Mouse (Mus musculus) heart, postnatal 0 days (tissue): ENCODE data around the gene Tagln. TPM values are rescaled to one million over a fixed set of nuclear protein-coding genes. Genes with fewer than 3 reads are reported as not detected.
A peak's percentile ranks its signal among the peaks of the same experiment; 100 is the strongest.

Experiments
- ATAC-seq: fragments of 200-750 bp; cut with Nextera tagmentation; 2 replicates; pipeline ENCODE4 v1.8.0; 2017; ENCODE audit warnings: low read depth, moderate number of reproducible peaks, moderate library complexity; ENCODE audit not compliant: insufficient read depth
- DNase-seq: peaks from one replicate; pipeline ENCODE4 v3.0.0-alpha.2; 2016; ENCODE audit warnings: low spot score
- H3K27ac ChIP-seq: fragments of 300-500 bp; sonication (generic); 2 replicates; pipeline ENCODE4 v1.5.1; 2014; ENCODE audit warnings: low read depth, mild to moderate bottlenecking
- H3K27me3 ChIP-seq: fragments of 300-500 bp; sonication (generic); 2 replicates; pipeline ENCODE4 v1.6.1; 2014; ENCODE audit warnings: low read length, mixed read lengths; ENCODE audit not compliant: control insufficient read depth, insufficient read depth
- H3K36me3 ChIP-seq: fragments of 300-500 bp; sonication (generic); replicated peaks from 2 replicates; pipeline ENCODE4 v1.6.1; 2014; ENCODE audit warnings: low read length, mixed read lengths; ENCODE audit not compliant: control insufficient read depth, insufficient read depth
- H3K4me1 ChIP-seq: fragments of 300-500 bp; sonication (generic); 2 replicates; pipeline ENCODE4 v1.6.1; 2014; ENCODE audit warnings: antibody characterized with exemption; ENCODE audit not compliant: control insufficient read depth, insufficient read depth
- H3K4me2 ChIP-seq: fragments of 300-500 bp; sonication (generic); 2 replicates; pipeline ENCODE4 v1.6.1; 2014; ENCODE audit warnings: low read depth, mild to moderate bottlenecking, low read length, moderate library complexity
- H3K4me3 ChIP-seq: fragments of 300-500 bp; sonication (generic); 2 replicates; pipeline ENCODE4 v1.5.1; 2014; ENCODE audit warnings: low read depth, low read length
- H3K9ac ChIP-seq: fragments of 300-500 bp; sonication (generic); replicated peaks from 2 replicates; pipeline ENCODE4 v1.6.1; 2014; ENCODE audit warnings: low read depth, low read length, mixed read lengths
- H3K9me3 ChIP-seq: fragments of 300-500 bp; sonication (generic); replicated peaks from 2 replicates; pipeline ENCODE4 v1.6.1; 2016; ENCODE audit warnings: low read length; ENCODE audit not compliant: control insufficient read depth
- CTCF ChIP-seq: IDR thresholded peaks from 2 replicates; pipeline ENCODE4 v1.5.1; 2016; ENCODE audit warnings: antibody characterized with exemption, control low read depth, low read depth
- EP300 ChIP-seq: IDR thresholded peaks from 2 replicates; pipeline ENCODE4 v1.6.1; 2016; ENCODE audit warnings: antibody characterized with exemption, low read depth
- WGBS: fragments of 180-500 bp; shearing (Covaris S2); extraction: QIAGEN DNeasy Blood & Tissue Kit; methylation state at CpG from one replicate; pipeline ENCODE4 v1.1.7; 2014; 5-methylcytosine and 5-hydroxymethylcytosine counted together
- polyA plus RNA-seq: library from polyadenylated mRNA; unstranded; fragments of >200 nt; fragmentation: Nextera tagmentation; extraction: Ambion mirVana; gene quantifications from 2 replicates; pipeline ENCODE4 v1.2.1, GENCODE M21; 2015
- total RNA-seq: library from RNA; depleted of rRNA; stranded (reverse); fragments of >200 nt; gene quantifications from 2 replicates; pipeline ENCODE4 v1.2.3, GENCODE M21; 2014; ENCODE audit warnings: low replicate concordance; rRNA removed

Tagln gene
- total RNA-seq = 65.0 and 610 TPM in 2 replicates
- polyA plus RNA-seq = 54.5 and 65.2 TPM in 2 replicates

- peak; percentile 48 for ATAC-seq
- TF ChIP-seq CTCF (no peak), EP300 (no peak)
- H3K4me2 ChIP-seq = peak within 1 kb of the TSS; percentile 53
- no peaks in the 10 kb centered on the region for H3K27me3 ChIP-seq
- no peak for DNase-seq
- H3K4me3 ChIP-seq = peak within 1 kb of the TSS; percentile 31
- WGBS = 8% methylated on average over 21 of the region's 21 CpGs
- peaks cover 23% of the 10 kb centered on the region for H3K36me3 ChIP-seq
- no peak within 1 kb of the TSS; the same call in 1 of the 2 replicates for H3K9ac ChIP-seq
- peak within 1 kb of the TSS; percentile 47 for H3K27ac ChIP-seq
- H3K9me3 ChIP-seq = no peaks in the 10 kb centered on the region
- H3K4me1 ChIP-seq = peaks cover 11% of the 10 kb centered on the region
Observed at GRCm38 (mm10) chr9:45935628-45936210, at the start of gene Tagln. Gene Tagln, minus strand, starts transcription at chr9:45936058.

GRCm38 (mm10) chr9:45985229-45985567, 49.3 kb upstream of the Tagln start:
- peak overlapping the region; percentile 89 for H3K4me2 ChIP-seq
- ATAC-seq (peak; percentile 31; the same call in 1 of the 2 replicates), DNase-seq (peak; percentile 39)
- H3K27me3 ChIP-seq = no peaks in the 10 kb centered on the region
- peaks cover 15% of the 10 kb centered on the region for H3K4me1 ChIP-seq
- H3K4me3 ChIP-seq = peak overlapping the region; percentile 91
- H3K36me3 ChIP-seq = no peaks in the 10 kb centered on the region
- H3K9me3 ChIP-seq = no peaks in the 10 kb centered on the region
- 3% methylated on average over 4 of the region's 4 CpGs for WGBS
- peak overlapping the region; percentile 95 for H3K9ac ChIP-seq
- peak overlapping the region; percentile 92 for H3K27ac ChIP-seq
- TF ChIP-seq CTCF (no peak), EP300 (no peak)

GRCm38 (mm10) chr9:45984409-45985228, 48.8 kb upstream of the Tagln start:
- DNase-seq (peak; percentile 85), ATAC-seq (peak; percentile 91)
- Histone ChIP-seq H3K9ac (peak overlapping the region; percentile 95), H3K4me3 (peak overlapping the region; percentile 91), H3K9me3 (no peaks in the 10 kb centered on the region), H3K27ac (peak overlapping the region; percentile 92), H3K27me3 (no peaks in the 10 kb centered on the region), H3K36me3 (no peaks in the 10 kb centered on the region), H3K4me1 (peaks cover 15% of the 10 kb centered on the region), H3K4me2 (peak overlapping the region; percentile 89)
- TF ChIP-seq EP300 = no peak
- no peak for TF ChIP-seq CTCF
- WGBS = under 1% methylated on average over 58 of the region's 76 CpGs

GRCm38 (mm10) chr9:45983676-45984408, 48.0 kb upstream of the Tagln start:
- peak overlapping the region; percentile 95 for H3K9ac ChIP-seq
- DNase-seq (peak; percentile 25), ATAC-seq (no peak)
- H3K27me3 ChIP-seq = no peaks in the 10 kb centered on the region
- WGBS = under 1% methylated on average over 23 of the region's 23 CpGs
- peak overlapping the region; percentile 92 for H3K27ac ChIP-seq
- no peaks in the 10 kb centered on the region for H3K9me3 ChIP-seq
- H3K4me3 ChIP-seq = peak overlapping the region; percentile 91
- H3K36me3 ChIP-seq = peaks cover under 1% of the 10 kb centered on the region; the same call in 1 of the 2 replicates
- TF ChIP-seq CTCF = peak; percentile 23
- no peak for TF ChIP-seq EP300
- peaks cover 15% of the 10 kb centered on the region for H3K4me1 ChIP-seq
- H3K4me2 ChIP-seq = peak overlapping the region; percentile 89

GRCm38 (mm10) chr9:45981331-45981730, 45.5 kb upstream of the Tagln start:
- H3K4me1 ChIP-seq = peaks cover 15% of the 10 kb centered on the region
- ATAC-seq (no peak), DNase-seq (no peak)
- H3K9me3 ChIP-seq = no peaks in the 10 kb centered on the region
- H3K36me3 ChIP-seq = peaks cover 17% of the 10 kb centered on the region; the same call in 1 of the 2 replicates
- H3K27me3 ChIP-seq = no peaks in the 10 kb centered on the region
- no peak overlapping the region for H3K27ac ChIP-seq
- TF ChIP-seq EP300 (no peak), CTCF (peak; percentile 17; the same call in 1 of the 2 replicates)
- H3K4me3 ChIP-seq = no peak overlapping the region
- H3K9ac ChIP-seq = no peak overlapping the region
- no peak overlapping the region for H3K4me2 ChIP-seq
